Mouse (Mus musculus): ENCODE measurements around the gene Cnot8. TPM values are rescaled to one million over a fixed set of nuclear protein-coding genes. Genes with fewer than 3 reads are reported as not detected.

Cnot8 gene
- polyA plus RNA-seq, 1 experiment from 2014 or later, result 79.8 TPM

DNA sequence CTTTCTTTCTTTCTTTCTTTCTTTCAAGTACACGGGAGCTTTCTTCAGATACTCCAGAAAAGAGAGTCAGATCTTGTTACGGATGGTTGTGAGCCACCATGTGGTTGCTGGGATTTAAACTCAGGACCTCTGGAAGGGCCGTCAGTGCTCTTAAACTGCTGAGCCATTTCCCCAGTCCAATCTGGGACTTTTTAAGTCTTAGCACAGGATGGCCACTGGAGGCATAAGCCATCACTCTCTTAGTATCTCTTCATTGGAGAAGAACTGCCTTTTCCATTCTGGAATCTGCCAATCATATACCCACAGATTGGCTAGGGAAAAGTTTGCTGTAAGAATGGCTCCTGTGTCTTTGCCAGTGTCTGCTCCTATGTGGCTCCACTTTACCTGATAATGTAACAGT is 3.1 kb downstream of the Cnot8 start:
- no peak overlapping the region for H3K4me3 ChIP-seq (replicated peaks)
- 48% methylated on average over 3 of the region's 3 CpGs for WGBS
- H3K4me2 ChIP-seq, result no peak overlapping the region
- ATAC-seq (ENCODE audit: insufficient read depth, low FRiP score, low read depth), result no peak
- no peak overlapping the region for H3K27ac ChIP-seq
- no peaks in the 10 kb centered on the region for H3K27me3 ChIP-seq (replicated peaks)
- no peaks in the 10 kb centered on the region for H3K9me3 ChIP-seq
- H3K9ac ChIP-seq, result no peak overlapping the region
- peaks cover 26% of the 10 kb centered on the region for H3K36me3 ChIP-seq
- peaks cover 12% of the 10 kb centered on the region for H3K4me1 ChIP-seq

- H3K27ac ChIP-seq, result no peak overlapping the region
- H3K9me3 ChIP-seq, result no peaks in the 10 kb centered on the region
- H3K36me3 ChIP-seq, result peaks cover 28% of the 10 kb centered on the region
- WGBS, result 81% methylated on average over 4 of the region's 4 CpGs
- no peak overlapping the region for H3K9ac ChIP-seq
- H3K27me3 ChIP-seq (replicated peaks), result no peaks in the 10 kb centered on the region
- peaks cover 12% of the 10 kb centered on the region for H3K4me1 ChIP-seq
- H3K4me3 ChIP-seq (replicated peaks), result no peak overlapping the region
- H3K4me2 ChIP-seq, result no peak overlapping the region
- no peak for ATAC-seq (ENCODE audit: insufficient read depth, low FRiP score, low read depth)
Measured at GRCm38 (mm10) chr11:58107664-58108337, 3.8 kb downstream of the Cnot8 start.

- Histone ChIP-seq H3K4me3 (replicated peaks) (no peak overlapping the region), H3K9ac (no peak overlapping the region), H3K4me1 (no peaks in the 10 kb centered on the region), H3K27me3 (replicated peaks) (no peaks in the 10 kb centered on the region), H3K4me2 (no peak overlapping the region), H3K27ac (no peak overlapping the region), H3K36me3 (peaks cover 65% of the 10 kb centered on the region), H3K9me3 (no peaks in the 10 kb centered on the region)
- WGBS, result 71% methylated on average over 1 of the region's 1 CpGs
- no peak for ATAC-seq (ENCODE audit: insufficient read depth, low FRiP score, low read depth)
Measured at GRCm38 (mm10) chr11:58116560-58116959, 12.6 kb downstream of the Cnot8 start.

- Histone ChIP-seq H3K4me1 (no peaks in the 10 kb centered on the region), H3K9me3 (no peaks in the 10 kb centered on the region), H3K4me2 (no peak overlapping the region), H3K9ac (no peak overlapping the region), H3K27ac (no peak overlapping the region), H3K27me3 (replicated peaks) (no peaks in the 10 kb centered on the region), H3K36me3 (peaks cover 63% of the 10 kb centered on the region), H3K4me3 (replicated peaks) (no peak overlapping the region)
- WGBS, result 90% methylated on average over 10 of the region's 10 CpGs
- no peak for ATAC-seq (ENCODE audit: insufficient read depth, low FRiP score, low read depth)
Measured at GRCm38 (mm10) chr11:58117044-58117652, 13.2 kb downstream of the Cnot8 start.

DNA sequence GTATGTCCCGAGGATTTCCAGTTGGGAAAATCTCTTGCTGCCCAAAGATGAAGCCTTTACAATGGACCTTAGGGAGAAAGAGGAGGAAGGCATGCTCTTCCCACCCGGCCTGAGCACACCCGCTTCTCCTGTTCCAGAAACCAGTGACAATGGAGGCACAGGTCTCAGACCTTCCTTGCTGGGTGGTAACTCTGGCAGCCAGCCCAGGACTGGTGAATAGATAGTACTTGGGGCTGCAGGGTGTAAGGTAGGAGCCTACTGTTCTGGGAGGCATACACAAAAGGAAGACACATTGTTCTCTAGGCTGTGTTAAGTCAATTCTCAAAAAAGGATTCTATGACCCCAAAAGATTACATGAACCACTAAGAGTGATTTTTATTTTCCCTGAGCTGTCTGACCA is 16.7 kb downstream of the Cnot8 start:
- Histone ChIP-seq H3K4me1 (no peaks in the 10 kb centered on the region), H3K27me3 (replicated peaks) (no peaks in the 10 kb centered on the region), H3K4me3 (replicated peaks) (no peak overlapping the region), H3K9me3 (no peaks in the 10 kb centered on the region), H3K36me3 (peaks cover 55% of the 10 kb centered on the region), H3K4me2 (no peak overlapping the region), H3K27ac (no peak overlapping the region), H3K9ac (no peak overlapping the region)
- no peak for ATAC-seq (ENCODE audit: insufficient read depth, low FRiP score, low read depth)
- WGBS, result 79% methylated on average over 3 of the region's 3 CpGs

DNA sequence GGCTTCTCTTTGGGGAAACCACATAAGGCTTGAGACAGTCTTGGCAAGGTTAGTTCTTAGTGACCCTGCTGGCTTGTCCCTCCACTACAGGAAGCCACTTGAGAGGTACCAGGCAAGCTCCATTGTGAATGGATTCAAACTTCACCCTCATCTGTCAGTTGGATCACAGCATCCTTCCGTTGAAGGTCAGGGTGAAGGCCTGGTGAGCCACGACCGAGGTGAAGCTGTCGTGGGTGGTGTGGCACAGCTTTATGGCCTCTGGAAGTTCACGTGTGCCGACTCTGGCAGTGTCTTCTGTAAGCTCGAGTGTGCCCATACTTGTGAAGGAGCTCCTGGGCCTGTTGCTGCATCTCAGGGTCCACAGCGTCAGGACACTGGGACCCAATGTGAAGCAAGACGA is 17.4 kb downstream of the Cnot8 start:
- Histone ChIP-seq H3K27ac (no peak overlapping the region), H3K9me3 (no peaks in the 10 kb centered on the region), H3K27me3 (replicated peaks) (no peaks in the 10 kb centered on the region), H3K4me1 (no peaks in the 10 kb centered on the region), H3K9ac (no peak overlapping the region), H3K4me3 (replicated peaks) (no peak overlapping the region), H3K36me3 (peaks cover 48% of the 10 kb centered on the region), H3K4me2 (no peak overlapping the region)
- no peak for ATAC-seq (ENCODE audit: insufficient read depth, low FRiP score, low read depth)
- 89% methylated on average over 9 of the region's 9 CpGs for WGBS

DNA sequence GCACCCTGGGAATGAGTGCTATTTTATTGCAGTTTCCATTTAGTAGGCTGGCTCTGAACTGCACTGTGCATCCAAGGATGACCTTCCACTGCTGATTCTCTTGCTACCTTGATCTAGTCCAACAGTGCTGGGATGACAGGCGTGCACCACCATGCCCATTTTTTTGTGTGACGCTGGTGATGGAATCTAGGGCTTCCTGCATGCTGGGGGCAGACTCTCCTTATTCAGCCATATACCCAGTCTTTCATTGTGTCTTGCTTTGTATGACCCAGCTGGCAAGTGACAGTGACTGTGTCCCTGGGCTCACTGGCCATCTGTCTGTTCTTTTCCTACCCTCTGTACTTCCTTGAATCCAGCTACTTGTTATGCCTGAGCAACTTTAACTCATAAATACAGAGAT is 19.8 kb downstream of the Cnot8 start:
- no peaks in the 10 kb centered on the region for H3K4me1 ChIP-seq
- no peak overlapping the region for H3K4me3 ChIP-seq (replicated peaks)
- H3K27ac ChIP-seq, result no peak overlapping the region
- peaks cover 51% of the 10 kb centered on the region for H3K36me3 ChIP-seq
- H3K9ac ChIP-seq, result no peak overlapping the region
- H3K27me3 ChIP-seq (replicated peaks), result no peaks in the 10 kb centered on the region
- ATAC-seq (ENCODE audit: insufficient read depth, low FRiP score, low read depth), result no peak
- H3K9me3 ChIP-seq, result no peaks in the 10 kb centered on the region
- WGBS, result 91% methylated on average over 2 of the region's 2 CpGs
- H3K4me2 ChIP-seq, result no peak overlapping the region

- Histone ChIP-seq H3K9ac (no peak overlapping the region), H3K9me3 (no peaks in the 10 kb centered on the region), H3K36me3 (peaks cover 51% of the 10 kb centered on the region), H3K4me2 (no peak overlapping the region), H3K27ac (no peak overlapping the region), H3K27me3 (replicated peaks) (no peaks in the 10 kb centered on the region), H3K4me1 (no peaks in the 10 kb centered on the region), H3K4me3 (replicated peaks) (no peak overlapping the region)
- no peak for ATAC-seq (ENCODE audit: insufficient read depth, low FRiP score, low read depth)
- WGBS, result 80% methylated on average over 11 of the region's 11 CpGs
Measured at GRCm38 (mm10) chr11:58125021-58125420, 21.1 kb downstream of the Cnot8 start.

- peaks cover 45% of the 10 kb centered on the region for H3K36me3 ChIP-seq
- no peaks in the 10 kb centered on the region for H3K4me1 ChIP-seq
- 61% methylated on average over 7 of the region's 7 CpGs for WGBS
- no peak overlapping the region for H3K27ac ChIP-seq
- H3K9me3 ChIP-seq, result no peaks in the 10 kb centered on the region
- H3K27me3 ChIP-seq (replicated peaks), result no peaks in the 10 kb centered on the region
- H3K4me2 ChIP-seq, result no peak overlapping the region
- no peak overlapping the region for H3K9ac ChIP-seq
- no peak overlapping the region for H3K4me3 ChIP-seq (replicated peaks)
- no peak for ATAC-seq (ENCODE audit: insufficient read depth, low FRiP score, low read depth)
Measured at GRCm38 (mm10) chr11:58126397-58127160, 22.6 kb downstream of the Cnot8 start.

GRCm38 (mm10) chr11:58127544-58127943 is 23.6 kb downstream of the Cnot8 start:
- Histone ChIP-seq H3K4me3 (replicated peaks) (no peak overlapping the region), H3K27ac (no peak overlapping the region), H3K4me2 (no peak overlapping the region), H3K27me3 (replicated peaks) (no peaks in the 10 kb centered on the region), H3K4me1 (no peaks in the 10 kb centered on the region), H3K36me3 (peaks cover 49% of the 10 kb centered on the region), H3K9me3 (no peaks in the 10 kb centered on the region), H3K9ac (no peak overlapping the region)
- WGBS, result 63% methylated on average over 2 of the region's 2 CpGs
- 0 out of 2 replicates have a peak, but pooled peaks have one; percentile 53 for ATAC-seq (ENCODE audit: insufficient read depth, low FRiP score, low read depth)

- H3K27ac ChIP-seq, result no peak overlapping the region
- H3K36me3 ChIP-seq, result peaks cover 36% of the 10 kb centered on the region
- no peak overlapping the region for H3K4me2 ChIP-seq
- no peak overlapping the region for H3K9ac ChIP-seq
- H3K27me3 ChIP-seq (replicated peaks), result no peaks in the 10 kb centered on the region
- ATAC-seq (ENCODE audit: insufficient read depth, low FRiP score, low read depth), result no peak
- H3K4me1 ChIP-seq, result no peaks in the 10 kb centered on the region
- 73% methylated on average over 6 of the region's 6 CpGs for WGBS
- H3K4me3 ChIP-seq (replicated peaks), result no peak overlapping the region
- H3K9me3 ChIP-seq, result no peaks in the 10 kb centered on the region
Measured at GRCm38 (mm10) chr11:58129302-58129843, 25.4 kb downstream of the Cnot8 start.

DNA sequence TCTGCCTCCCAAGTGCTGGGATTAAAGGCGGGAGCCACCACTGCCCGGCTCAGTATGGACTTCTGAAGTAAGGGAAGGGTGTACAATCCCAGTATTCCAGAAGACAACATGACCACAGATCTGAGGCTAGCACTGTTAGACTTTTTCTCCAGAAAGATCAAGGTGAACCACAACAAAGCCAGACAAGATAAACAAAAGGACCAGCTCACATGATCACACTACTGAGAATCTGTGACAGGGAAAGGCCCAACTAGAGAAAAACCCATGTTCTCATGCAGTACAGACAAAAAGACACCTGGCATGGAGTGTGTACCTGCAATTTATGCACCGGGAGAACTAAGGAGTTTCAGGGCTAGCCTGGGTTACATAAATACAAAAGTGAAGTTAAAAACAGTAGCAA is 28.1 kb downstream of the Cnot8 start:
- H3K9ac ChIP-seq, result no peak overlapping the region
- H3K4me2 ChIP-seq, result no peak overlapping the region
- H3K27me3 ChIP-seq (replicated peaks), result no peaks in the 10 kb centered on the region
- ATAC-seq (ENCODE audit: insufficient read depth, low FRiP score, low read depth), result no peak
- WGBS, result 87% methylated on average over 3 of the region's 3 CpGs
- H3K9me3 ChIP-seq, result no peaks in the 10 kb centered on the region
- H3K4me1 ChIP-seq, result no peaks in the 10 kb centered on the region
- no peak overlapping the region for H3K27ac ChIP-seq
- H3K36me3 ChIP-seq, result peaks cover 53% of the 10 kb centered on the region
- H3K4me3 ChIP-seq (replicated peaks), result no peak overlapping the region

Measured in stomach, embryonic 15.5 days (tissue).